Mouse (Mus musculus): ENCODE results near the gene Olfr1392. TPM values are rescaled to one million over a fixed set of nuclear protein-coding genes. Genes with fewer than 3 reads are reported as not detected.
A peak's percentile ranks its signal among the peaks of the same experiment; 100 is the strongest.
"Not testable (repeated sequence)": the region's sequence is repeated elsewhere in the genome, so short reads cannot be mapped to it uniquely, and the experiment has no call there.

Olfr1392 gene
- polyA plus RNA-seq, 1 experiment from 2014 or later, result not detected

DNA sequence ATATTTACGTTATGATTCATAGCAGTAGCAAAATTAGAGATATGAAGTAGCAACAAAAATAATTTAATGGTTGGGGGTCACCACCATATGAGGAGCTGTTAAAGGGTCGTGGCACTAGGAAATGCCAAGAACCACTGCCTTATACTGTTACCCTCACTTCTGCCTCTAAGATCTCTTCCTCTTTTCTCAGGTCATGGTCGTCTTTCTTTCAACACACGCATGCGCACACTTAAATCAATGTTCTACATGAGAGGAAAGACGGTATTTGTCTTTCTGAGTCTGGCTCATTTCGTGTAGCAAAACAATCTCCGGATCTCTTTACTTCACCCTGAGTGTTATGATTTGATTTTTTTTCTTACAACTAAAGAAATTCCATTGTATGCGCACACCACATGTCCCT, 15.3 kb upstream of the Olfr1392 start:
- Histone ChIP-seq H3K36me3 (0 out of 2 replicates have a peak, but pooled peaks cover 2% of the 10 kb centered on the region), H3K9me3 (no peaks in the 10 kb centered on the region), H3K9ac (replicated peaks) (no peak overlapping the region), H3K27ac (no peak overlapping the region), H3K4me3 (replicated peaks) (no peak overlapping the region), H3K4me2 (replicated peaks) (no peak overlapping the region), H3K27me3 (no peaks in the 10 kb centered on the region), H3K4me1 (replicated peaks) (peaks cover 6% of the 10 kb centered on the region; the same call in 1 of the 2 replicates)
- no peak for ATAC-seq
- 95% methylated on average over 9 of the region's 9 CpGs for WGBS

GRCm38 (mm10) chr11:49270368-49270767, 14.7 kb upstream of the Olfr1392 start:
- no peaks in the 10 kb centered on the region for H3K9me3 ChIP-seq
- H3K36me3 ChIP-seq, result no peaks in the 10 kb centered on the region
- H3K27ac ChIP-seq, result no peak overlapping the region
- H3K4me1 ChIP-seq (replicated peaks), result peaks cover 6% of the 10 kb centered on the region; the same call in 1 of the 2 replicates
- 90% methylated on average over 4 of the region's 4 CpGs for WGBS
- H3K27me3 ChIP-seq, result no peaks in the 10 kb centered on the region
- H3K4me3 ChIP-seq (replicated peaks), result no peak overlapping the region
- H3K4me2 ChIP-seq (replicated peaks), result no peak overlapping the region
- no peak overlapping the region for H3K9ac ChIP-seq (replicated peaks)
- no peak for ATAC-seq

DNA sequence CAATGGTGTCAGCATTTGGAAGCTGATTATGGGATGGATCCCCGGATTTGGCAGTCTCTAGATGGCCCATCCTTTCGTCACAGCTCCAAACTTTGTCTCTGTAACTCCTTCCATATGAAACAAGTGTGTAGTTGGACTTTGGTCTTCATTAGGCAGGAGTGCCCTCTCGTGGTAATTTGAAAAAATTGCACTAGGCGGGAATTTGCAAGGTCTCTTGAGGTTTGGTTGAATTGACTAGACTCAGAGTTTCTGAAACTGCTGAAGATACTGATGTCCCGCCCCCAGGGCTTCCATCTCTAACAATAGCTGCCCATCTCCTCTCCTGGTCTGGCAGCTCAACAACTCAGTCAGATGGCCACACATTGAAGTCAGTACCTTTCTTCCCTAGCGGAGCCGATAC, 13.7 kb upstream of the Olfr1392 start:
- Histone ChIP-seq H3K4me3 (replicated peaks) (no peak overlapping the region), H3K4me2 (replicated peaks) (no peak overlapping the region), H3K9me3 (no peaks in the 10 kb centered on the region), H3K27me3 (no peaks in the 10 kb centered on the region), H3K36me3 (no peaks in the 10 kb centered on the region), H3K9ac (replicated peaks) (no peak overlapping the region), H3K4me1 (replicated peaks) (peaks cover 6% of the 10 kb centered on the region; the same call in 1 of the 2 replicates), H3K27ac (no peak overlapping the region)
- peak; percentile 46; the same call in 1 of the 2 replicates for ATAC-seq
- 31% methylated on average over 7 of the region's 7 CpGs for WGBS

GRCm38 (mm10) chr11:49273834-49274519, 11.1 kb upstream of the Olfr1392 start:
- no peak overlapping the region; the same call in 1 of the 2 replicates for H3K4me2 ChIP-seq (replicated peaks)
- 62% methylated on average over 11 of the region's 11 CpGs for WGBS
- ATAC-seq, result peak; percentile 72

DNA sequence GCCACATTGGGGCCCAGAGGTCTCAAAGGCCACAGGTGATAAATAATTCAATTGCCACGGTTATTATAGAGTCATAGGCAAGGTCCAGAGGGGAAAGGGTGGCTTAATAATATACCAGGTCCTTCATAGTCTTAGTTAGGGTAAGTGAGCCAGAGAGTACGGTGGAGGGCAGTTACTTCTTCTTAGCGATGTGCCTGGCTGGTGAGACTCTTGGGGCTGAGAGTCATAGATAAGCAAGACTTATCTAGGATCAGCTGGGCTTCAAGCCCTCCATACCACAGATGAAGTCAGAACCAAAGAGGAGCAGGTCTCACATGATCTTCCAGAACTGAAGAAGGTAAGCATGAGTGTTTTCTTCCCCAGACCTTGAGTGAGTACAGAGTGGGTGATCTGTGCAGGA, 6.9 kb upstream of the Olfr1392 start, which contains the start of gene Olfr1393:
Gene Olfr1393 (plus strand): TSS at position 83 of the 400 bp plus-strand sequence.
- peaks cover 6% of the 10 kb centered on the region; the same call in 1 of the 2 replicates for H3K4me1 ChIP-seq (replicated peaks)
- no peaks in the 10 kb centered on the region for H3K27me3 ChIP-seq
- H3K4me3 ChIP-seq (replicated peaks), result no peak within 1 kb of the TSS
- H3K9ac ChIP-seq (replicated peaks), result no peak within 1 kb of the TSS
- H3K36me3 ChIP-seq, result no peaks in the 10 kb centered on the region
- WGBS, result 78% methylated on average over 3 of the region's 3 CpGs
- no peak within 1 kb of the TSS for H3K4me2 ChIP-seq (replicated peaks)
- ATAC-seq, result no peak
- H3K9me3 ChIP-seq, result no peaks in the 10 kb centered on the region
- H3K27ac ChIP-seq, result no peak within 1 kb of the TSS

More at GRCm38 (mm10) chr11:49273834-49274519, 11.1 kb upstream of the Olfr1392 start:
- no peak overlapping the region for H3K4me3 ChIP-seq (replicated peaks)
- H3K4me1 ChIP-seq (replicated peaks), result peaks cover 6% of the 10 kb centered on the region; the same call in 1 of the 2 replicates
- no peaks in the 10 kb centered on the region for H3K36me3 ChIP-seq
- no peak overlapping the region for H3K27ac ChIP-seq
- 0 out of 2 replicates have a peak overlapping the region, but pooled peaks have one; percentile 1 for H3K9ac ChIP-seq (replicated peaks)
- H3K27me3 ChIP-seq, result no peaks in the 10 kb centered on the region
- H3K9me3 ChIP-seq, result no peaks in the 10 kb centered on the region

GRCm38 (mm10) chr11:49287251-49287650, 2.2 kb downstream of the Olfr1392 start:
- H3K36me3 ChIP-seq, result no peaks in the 10 kb centered on the region
- 85% methylated on average over 2 of the region's 2 CpGs for WGBS
- H3K4me1 ChIP-seq (replicated peaks), result no peaks in the 10 kb centered on the region
- no peak overlapping the region for H3K9ac ChIP-seq (replicated peaks)
- H3K27ac ChIP-seq, result no peak overlapping the region
- no peaks in the 10 kb centered on the region; the same call in 1 of the 2 replicates for H3K9me3 ChIP-seq
- no peaks in the 10 kb centered on the region for H3K27me3 ChIP-seq
- H3K4me2 ChIP-seq (replicated peaks), result no peak overlapping the region
- H3K4me3 ChIP-seq (replicated peaks), result no peak overlapping the region
- no peak for ATAC-seq

GRCm38 (mm10) chr11:49292777-49293176, 7.7 kb downstream of the Olfr1392 start:
- Histone ChIP-seq H3K9me3 (no peaks in the 10 kb centered on the region), H3K4me2 (replicated peaks) (no peak overlapping the region), H3K4me1 (replicated peaks) (0 out of 2 replicates have a peak, but pooled peaks cover 3% of the 10 kb centered on the region), H3K9ac (replicated peaks) (no peak overlapping the region), H3K4me3 (replicated peaks) (no peak overlapping the region), H3K27ac (no peak overlapping the region), H3K27me3 (no peaks in the 10 kb centered on the region), H3K36me3 (no peaks in the 10 kb centered on the region)
- no peak for ATAC-seq
- WGBS, result 55% methylated on average over 3 of the region's 3 CpGs

DNA sequence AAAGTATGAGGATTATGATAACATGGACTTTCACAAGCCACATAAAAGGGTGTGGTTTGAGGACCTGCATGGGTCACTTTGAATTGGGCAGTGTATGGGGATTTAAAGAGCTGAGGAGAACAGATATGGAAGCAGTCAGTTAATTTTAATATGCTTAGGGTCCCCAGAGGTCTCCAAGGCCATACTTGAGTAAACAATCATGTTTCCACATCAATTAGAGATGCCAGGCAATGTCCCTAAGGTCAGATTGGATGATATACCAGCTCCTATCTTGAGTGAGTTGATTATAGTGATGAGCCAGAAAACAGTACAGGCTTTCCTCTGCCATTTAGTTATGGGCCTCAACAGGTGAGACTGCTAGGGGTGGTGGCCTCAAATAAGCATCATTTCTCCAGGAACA, 19.4 kb downstream of the Olfr1392 start, which contains the start of gene Olfr10:
Gene Olfr10 (plus strand): TSS at position 301 of the 400 bp plus-strand sequence.
- Histone ChIP-seq H3K27me3 (no peaks in the 10 kb centered on the region), H3K9me3 (no peaks in the 10 kb centered on the region), H3K36me3 (no peaks in the 10 kb centered on the region), H3K4me1 (replicated peaks) (no peaks in the 10 kb centered on the region), H3K9ac (replicated peaks) (no peak within 1 kb of the TSS), H3K27ac (no peak within 1 kb of the TSS), H3K4me2 (replicated peaks) (no peak within 1 kb of the TSS), H3K4me3 (replicated peaks) (no peak within 1 kb of the TSS)
- ATAC-seq, result no peak

GRCm38 (mm10) chr11:49308547-49308946, 23.5 kb downstream of the Olfr1392 start:
- H3K27ac ChIP-seq; ATAC-seq; H3K9me3 ChIP-seq; H3K4me3 ChIP-seq (replicated peaks); H3K36me3 ChIP-seq; H3K9ac ChIP-seq (replicated peaks); H3K27me3 ChIP-seq; H3K4me1 ChIP-seq (replicated peaks); H3K4me2 ChIP-seq (replicated peaks): not testable (repeated sequence)
- 84% methylated on average over 5 of the region's 5 CpGs for WGBS

DNA sequence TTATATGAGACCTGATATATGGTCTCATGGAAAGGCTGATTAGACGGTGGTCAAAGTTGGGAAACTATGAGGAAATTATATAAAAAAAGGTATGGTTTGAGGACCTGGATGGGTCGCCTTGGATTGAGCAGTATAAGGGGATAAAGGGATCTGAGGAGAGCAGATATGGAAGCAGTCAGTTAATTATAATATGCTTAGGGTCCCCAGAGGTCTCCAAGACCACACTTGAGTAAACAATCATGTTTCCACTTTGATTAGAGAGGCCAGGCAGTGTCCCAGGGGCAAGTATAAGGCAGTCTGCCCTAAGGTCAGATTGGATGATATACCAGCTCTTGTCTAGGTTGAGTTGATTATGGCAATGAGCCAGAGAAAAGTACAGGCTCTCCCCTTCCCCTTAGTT, 37.4 kb downstream of the Olfr1392 start, which contains the start of gene Olfr1391:
Gene Olfr1391 (plus strand): TSS at position 301 of the 400 bp plus-strand sequence.
- 81% methylated on average over 2 of the region's 2 CpGs for WGBS
- no peak within 1 kb of the TSS for H3K9ac ChIP-seq (replicated peaks)
- no peak for ATAC-seq
- H3K4me1 ChIP-seq (replicated peaks), result no peaks in the 10 kb centered on the region
- no peak within 1 kb of the TSS for H3K4me3 ChIP-seq (replicated peaks)
- H3K36me3 ChIP-seq, result no peaks in the 10 kb centered on the region
- no peak within 1 kb of the TSS for H3K27ac ChIP-seq
- no peaks in the 10 kb centered on the region for H3K27me3 ChIP-seq
- H3K9me3 ChIP-seq, result no peaks in the 10 kb centered on the region
- H3K4me2 ChIP-seq (replicated peaks), result no peak within 1 kb of the TSS

DNA sequence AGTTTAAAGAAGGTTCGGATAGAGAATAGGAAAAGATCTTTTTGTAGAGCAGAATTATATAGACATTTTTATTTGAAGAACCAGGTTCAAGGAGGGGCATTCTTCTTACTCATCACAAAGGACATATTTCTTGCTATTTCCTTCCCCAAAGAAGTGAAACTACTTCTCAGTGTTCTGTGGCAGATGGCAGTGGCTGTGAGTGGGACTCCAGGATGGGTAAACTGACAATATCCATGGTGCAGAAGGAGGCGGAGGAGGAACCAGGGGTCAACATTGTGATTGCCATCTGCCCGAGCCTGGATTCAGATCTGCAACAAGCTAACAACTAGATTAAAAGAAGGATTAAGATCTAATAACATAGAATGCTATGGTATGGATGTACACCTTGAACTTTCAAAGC, 41.6 kb downstream of the Olfr1392 start:
- H3K9me3 ChIP-seq, result no peaks in the 10 kb centered on the region
- no peak overlapping the region for H3K4me3 ChIP-seq (replicated peaks)
- H3K27me3 ChIP-seq, result no peaks in the 10 kb centered on the region
- H3K4me2 ChIP-seq (replicated peaks), result no peak overlapping the region
- H3K36me3 ChIP-seq, result no peaks in the 10 kb centered on the region
- WGBS, result 79% methylated on average over 3 of the region's 3 CpGs
- no peak overlapping the region for H3K27ac ChIP-seq
- no peaks in the 10 kb centered on the region for H3K4me1 ChIP-seq (replicated peaks)
- H3K9ac ChIP-seq (replicated peaks), result no peak overlapping the region
- no peak for ATAC-seq

GRCm38 (mm10) chr11:49329686-49330085, 44.6 kb downstream of the Olfr1392 start:
- H3K36me3 ChIP-seq, result no peaks in the 10 kb centered on the region
- ATAC-seq, result no peak
- WGBS, result 82% methylated on average over 1 of the region's 1 CpGs
- H3K27ac ChIP-seq, result no peak overlapping the region
- H3K4me1 ChIP-seq (replicated peaks), result no peaks in the 10 kb centered on the region
- H3K4me2 ChIP-seq (replicated peaks), result no peak overlapping the region
- no peaks in the 10 kb centered on the region for H3K9me3 ChIP-seq
- H3K4me3 ChIP-seq (replicated peaks), result no peak overlapping the region
- H3K9ac ChIP-seq (replicated peaks), result no peak overlapping the region
- no peaks in the 10 kb centered on the region for H3K27me3 ChIP-seq

Data from midbrain, embryonic 13.5 days (tissue).